Mouse (Mus musculus) lung, adult 2 months (tissue): ENCODE measurements around the gene 2810021J22Rik.

ENCODE experiments used
- CTCF ChIP-seq: fragments of 200-500 bp; IDR thresholded peaks from 2 replicates; pipeline ENCODE4 v1.5.1; 2011; ENCODE audit warnings: mild to moderate bottlenecking, low read length, control low read depth; ENCODE audit not compliant: insufficient read depth
- POLR2A ChIP-seq: fragments of 200-500 bp; IDR thresholded peaks from 2 replicates; pipeline ENCODE4 v1.6.1; 2011; ENCODE audit warnings: low read depth, mild to moderate bottlenecking, control low read depth, low read length, borderline replicate concordance; ENCODE audit errors: extremely low read depth

- TF ChIP-seq CTCF (no peak), POLR2A (no peak)
Measured at GRCm38 (mm10) chr11:58890511-58890910, 23.5 kb downstream of the 2810021J22Rik start.
